Mouse (Mus musculus) retina, embryonic 14.5 days (tissue): ENCODE results near the gene Pou3f1.
A peak's percentile ranks its signal among the peaks of the same experiment; 100 is the strongest.

Source experiments
- DNase-seq: peaks from one replicate; pipeline ENCODE4 v3.0.0-alpha.2; 2015; ENCODE audit warnings: low spot score

Gene Pou3f1

GRCm38 (mm10) chr4:124656518-124656853 lies at the start of gene Pou3f1:
Gene Pou3f1 (plus strand): TSS chr4:124656807.
- no peak for DNase-seq

- DNase-seq, result no peak
These were observed 49.4 kb upstream of the Pou3f1 start for GRCm38 (mm10) chr4:124607166-124607565.

DNA sequence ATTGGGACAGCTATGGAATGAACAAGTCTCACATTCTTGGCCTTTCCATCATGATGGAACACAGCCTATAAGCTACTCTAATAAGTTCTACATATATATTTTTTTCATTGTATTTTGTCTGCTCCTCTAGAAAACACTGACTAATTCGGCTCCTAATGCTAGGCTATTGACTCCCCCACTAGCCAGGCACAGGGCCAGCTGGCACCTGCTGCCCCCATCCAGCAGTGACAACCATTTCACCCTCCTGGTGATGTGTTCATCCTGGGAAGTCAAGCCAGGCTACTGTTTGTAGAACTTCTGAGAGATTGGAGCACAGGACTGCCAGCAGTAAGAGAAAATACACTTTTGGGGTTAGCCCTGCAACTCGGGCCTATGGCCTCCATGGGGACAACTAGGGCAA lies 46.5 kb upstream of the Pou3f1 start:
- DNase-seq, result no peak

- no peak for DNase-seq
These were observed 45.9 kb upstream of the Pou3f1 start, which contains the start of gene 3100002H09Rik for GRCm38 (mm10) chr4:124610703-124611102. Gene 3100002H09Rik (minus strand): TSS chr4:124610803.

GRCm38 (mm10) chr4:124611768-124612167 lies 44.8 kb upstream of the Pou3f1 start:
- no peak for DNase-seq

GRCm38 (mm10) chr4:124614189-124614588 lies 42.4 kb upstream of the Pou3f1 start:
- no peak for DNase-seq

DNA sequence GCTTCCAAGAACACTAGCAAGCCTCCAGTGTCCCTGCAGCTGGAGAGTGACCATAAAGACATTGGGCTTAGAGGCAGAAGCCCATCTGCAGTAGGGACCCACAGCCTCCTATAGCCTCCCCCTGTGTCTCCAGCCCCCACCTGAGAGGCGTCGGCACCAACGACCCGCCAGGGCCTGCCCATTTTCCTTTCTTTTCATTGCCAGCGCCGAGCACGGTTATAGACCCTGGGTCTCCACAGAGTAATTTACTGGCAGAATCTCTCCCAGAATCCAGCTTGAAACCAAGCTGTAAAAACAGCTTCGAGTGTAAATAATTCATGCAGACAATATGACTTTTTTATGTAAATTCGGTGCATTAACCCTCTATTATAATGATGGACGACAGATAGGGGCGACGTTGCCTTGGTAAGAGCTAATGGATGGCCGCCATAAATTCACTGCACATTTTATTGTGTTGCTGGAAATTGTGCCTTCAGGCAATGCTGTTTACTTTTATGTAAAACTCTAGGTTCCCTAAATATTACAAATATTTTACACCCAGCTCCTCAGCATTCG lies 41.1 kb upstream of the Pou3f1 start:
- DNase-seq, result no peak

DNA sequence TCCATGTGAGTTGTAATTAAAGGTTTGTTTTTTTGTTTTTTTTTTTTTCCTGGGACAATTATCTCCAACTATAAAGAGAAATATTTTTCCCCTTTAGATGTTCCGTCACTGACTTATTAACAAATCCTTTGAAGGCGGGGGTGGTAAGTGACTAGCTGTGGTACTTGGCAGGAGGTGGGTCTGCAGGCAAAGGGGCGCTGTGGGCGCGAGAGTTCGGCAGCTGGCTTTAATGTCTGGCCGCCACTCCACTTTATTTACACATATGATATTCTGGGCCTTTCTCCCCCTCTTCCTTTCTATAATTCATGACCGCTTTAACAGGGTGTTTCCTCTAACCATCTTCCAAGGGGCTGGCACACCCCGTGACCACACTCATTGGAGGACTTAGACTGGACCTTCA lies 40.6 kb upstream of the Pou3f1 start:
- DNase-seq, result peak; percentile 29

- no peak for DNase-seq
These were observed 40.0 kb upstream of the Pou3f1 start for GRCm38 (mm10) chr4:124616636-124617035.

DNA sequence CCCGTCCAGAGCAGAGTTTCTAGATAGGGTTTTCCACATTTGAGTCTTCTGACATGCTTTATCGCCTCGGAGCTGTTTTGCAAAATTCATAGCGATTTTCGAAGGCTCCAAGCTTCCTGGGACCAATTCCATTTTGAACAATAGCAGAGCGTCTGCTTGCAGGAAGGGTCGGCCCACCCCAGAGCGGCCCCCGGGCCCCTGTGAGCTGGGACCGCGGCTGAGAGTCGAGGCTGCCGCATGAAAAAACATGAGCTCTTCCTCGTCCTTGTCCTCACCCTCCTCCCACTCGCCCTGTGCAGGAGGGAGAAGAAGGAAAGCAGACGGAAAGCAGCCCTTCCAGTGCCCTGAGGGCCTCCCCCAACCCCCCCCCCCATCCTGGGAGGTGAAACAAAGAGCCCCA lies 38.0 kb upstream of the Pou3f1 start:
- no peak for DNase-seq

DNA sequence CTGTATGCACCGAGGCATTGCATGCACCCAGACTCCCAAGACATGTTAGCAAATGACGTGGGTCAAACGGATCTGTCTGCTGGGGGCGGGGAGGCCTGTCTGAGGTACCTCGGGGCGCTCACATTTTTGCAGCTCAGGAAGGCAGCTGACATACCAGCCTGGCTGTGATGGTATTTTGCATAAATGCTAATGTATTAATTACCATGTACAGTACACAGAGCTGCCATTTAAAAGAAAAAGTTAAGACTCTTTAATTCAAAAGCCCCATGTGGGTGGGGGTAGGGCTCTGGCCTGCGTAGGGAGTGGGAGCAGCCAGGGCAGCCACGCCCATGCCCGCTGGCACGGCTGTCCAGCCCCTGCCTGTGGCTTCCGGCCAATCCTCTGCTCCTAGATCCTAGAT lies 35.2 kb upstream of the Pou3f1 start:
- no peak for DNase-seq

- no peak for DNase-seq
These were observed 34.0 kb upstream of the Pou3f1 start for GRCm38 (mm10) chr4:124622566-124622965.

DNA sequence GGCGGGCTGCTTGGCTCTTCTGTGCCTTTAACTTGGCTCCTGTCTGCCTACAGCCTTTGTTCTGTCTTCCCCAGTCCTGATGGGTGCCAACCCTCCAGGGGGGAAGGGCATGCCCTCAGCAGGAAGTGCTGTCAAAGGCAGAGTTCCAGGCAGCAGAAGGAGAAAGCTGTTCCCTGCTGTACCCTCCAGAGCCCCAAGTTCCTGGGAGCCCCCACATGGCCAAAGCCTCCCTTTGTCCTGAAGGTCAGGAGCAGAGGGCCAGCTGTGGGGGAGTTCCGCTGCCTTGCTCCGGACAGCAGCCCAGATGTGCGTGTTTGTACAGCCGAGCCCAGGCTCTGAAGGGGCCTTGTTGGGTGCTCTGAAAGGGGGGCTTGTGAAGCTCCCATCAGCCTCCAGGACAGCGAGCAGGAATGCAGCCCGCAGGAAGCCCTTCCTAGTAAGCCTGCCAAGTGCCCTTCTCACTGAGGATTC lies 32.5 kb upstream of the Pou3f1 start:
- DNase-seq, result no peak

DNA sequence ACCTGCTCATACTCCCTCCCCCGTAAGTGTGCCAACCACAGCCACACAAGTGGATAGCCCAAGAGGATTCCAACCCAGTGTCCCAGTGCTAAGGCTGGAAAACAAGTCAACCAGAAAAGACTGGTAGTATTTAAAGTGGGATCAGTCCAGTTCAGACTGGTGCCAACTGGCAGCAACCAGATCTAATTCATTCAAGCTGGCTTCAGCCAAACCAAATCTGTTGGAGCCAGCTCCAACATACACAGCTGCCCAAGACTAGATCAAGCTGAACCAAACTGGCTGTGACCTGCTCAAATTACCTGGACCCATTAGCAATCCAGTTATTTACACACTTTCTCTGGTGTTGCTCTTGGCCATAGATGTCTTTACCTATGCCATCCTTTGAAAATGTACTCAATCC lies 29.8 kb upstream of the Pou3f1 start:
- DNase-seq, result peak; percentile 65

DNA sequence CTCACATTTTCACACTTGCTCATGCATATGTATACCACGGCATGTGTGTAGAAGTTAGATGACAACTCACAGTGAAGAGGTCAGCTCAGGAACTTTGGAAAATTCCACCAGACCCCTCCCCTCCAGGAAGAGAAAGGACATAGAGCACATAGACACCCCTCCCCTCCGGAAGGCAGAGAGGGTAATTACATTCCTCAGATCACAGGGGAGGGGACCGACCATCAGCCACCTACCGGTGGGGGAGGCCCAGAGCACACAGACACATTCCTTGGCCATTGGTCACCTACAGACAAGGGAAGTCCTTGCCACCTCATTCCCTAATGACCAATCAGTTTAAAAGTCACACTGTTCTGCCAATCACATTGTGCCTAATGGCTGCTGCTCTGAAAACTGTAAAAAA lies 25.2 kb upstream of the Pou3f1 start:
- no peak for DNase-seq

DNA sequence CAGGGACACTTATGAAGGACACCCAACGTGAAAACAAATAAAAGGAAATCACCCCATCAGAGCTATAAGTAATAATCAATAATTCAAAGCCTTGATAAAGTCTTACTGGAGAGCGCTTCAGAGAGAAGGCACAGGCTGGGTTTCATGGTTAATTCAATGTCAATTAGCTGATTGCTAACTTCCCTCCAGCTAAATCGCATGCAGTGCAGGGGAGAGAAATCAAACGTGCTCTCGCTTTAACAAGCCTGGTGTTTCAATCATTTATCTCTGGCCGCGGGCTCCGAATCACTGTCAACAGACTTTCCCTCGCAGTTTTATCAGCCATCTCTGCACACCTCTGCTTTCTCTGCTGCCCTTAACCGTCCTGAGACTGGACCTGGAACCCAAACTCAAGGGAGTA lies 23.8 kb upstream of the Pou3f1 start:
- no peak for DNase-seq

DNA sequence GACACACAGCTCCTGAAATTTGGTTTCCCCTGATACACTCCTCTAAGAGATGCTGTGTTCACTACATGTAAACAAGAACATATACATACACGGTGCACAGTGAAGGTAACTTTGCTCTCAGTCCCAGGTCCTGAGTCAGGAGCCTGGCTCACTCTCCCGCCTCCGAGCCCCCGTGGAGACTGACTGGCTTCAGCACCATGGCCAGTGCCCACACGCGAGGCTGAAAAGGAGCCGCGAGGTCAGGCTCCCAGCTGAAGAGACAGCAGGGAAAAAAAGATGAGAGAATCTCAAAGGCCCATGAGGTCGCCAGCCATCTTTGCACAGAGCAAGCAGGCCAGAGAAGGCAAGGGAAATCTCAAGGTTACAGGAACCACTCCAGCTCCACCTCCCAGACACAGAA lies 23.3 kb upstream of the Pou3f1 start:
- peak; percentile 73 for DNase-seq

DNA sequence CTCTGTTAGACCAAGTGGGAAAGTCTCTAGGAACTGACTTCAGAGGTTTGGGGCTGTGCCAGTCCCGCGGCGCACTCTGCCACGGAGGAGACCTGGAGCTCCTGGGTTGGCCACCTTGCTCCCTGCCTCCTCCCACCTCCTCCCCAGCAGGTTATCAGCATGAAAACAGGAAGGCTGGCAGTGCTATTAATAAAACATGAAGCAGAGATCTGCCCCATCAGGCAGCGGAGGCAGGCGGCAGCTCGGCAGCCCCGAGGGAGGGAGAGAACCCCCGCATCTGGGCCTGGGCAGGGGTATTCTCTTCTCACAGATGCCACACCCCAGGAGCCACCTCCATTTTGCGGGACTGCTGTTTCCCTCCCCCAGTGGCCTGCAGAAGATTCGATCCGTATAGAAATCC lies 16.9 kb upstream of the Pou3f1 start:
- DNase-seq, result no peak

GRCm38 (mm10) chr4:124643859-124644258 lies 12.7 kb upstream of the Pou3f1 start:
- no peak for DNase-seq

DNA sequence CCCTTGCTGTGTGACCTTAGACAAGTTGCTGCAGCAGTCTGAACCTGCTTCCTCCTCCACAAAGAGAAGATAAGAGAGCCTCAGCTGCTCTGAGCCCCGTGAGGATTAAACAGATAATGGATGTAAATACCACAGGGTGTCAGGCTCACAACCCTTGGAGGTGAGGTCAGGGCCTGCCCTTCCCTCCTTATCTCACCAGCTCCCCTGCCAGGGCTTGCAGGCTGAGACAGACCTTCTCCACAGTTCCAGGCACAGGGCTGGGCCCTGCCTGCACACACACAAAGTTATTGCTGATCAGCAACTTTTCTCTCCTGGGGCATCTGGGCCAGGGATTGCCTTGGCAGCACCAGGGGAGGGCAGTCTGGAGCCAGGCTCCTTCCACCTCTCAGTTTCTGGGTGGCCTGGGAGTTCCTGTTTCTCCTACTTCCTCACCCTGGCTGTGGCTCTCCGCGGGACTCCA lies 11.6 kb upstream of the Pou3f1 start:
- no peak for DNase-seq

DNA sequence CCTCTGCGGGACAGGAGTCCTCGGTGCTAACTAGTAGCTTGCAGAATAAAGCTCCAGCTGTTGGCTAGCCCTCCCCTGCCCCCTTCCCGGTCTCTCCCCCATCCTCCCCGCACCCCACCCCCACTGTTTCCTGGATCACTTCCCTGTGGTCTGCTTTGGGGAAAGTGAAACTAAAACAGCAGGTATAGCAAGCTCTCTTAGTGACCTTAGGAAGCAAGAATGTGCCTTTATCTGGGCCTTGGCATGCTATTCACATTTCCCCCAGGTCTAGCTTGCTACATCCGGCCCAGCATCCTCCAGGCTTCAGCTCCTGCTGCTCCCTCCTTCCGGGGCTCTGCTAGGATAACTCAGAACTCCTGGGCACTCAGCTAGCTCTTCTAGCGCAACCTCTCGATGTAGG lies 10.0 kb upstream of the Pou3f1 start:
- no peak for DNase-seq

- DNase-seq, result no peak
These were observed 8.7 kb upstream of the Pou3f1 start for GRCm38 (mm10) chr4:124647909-124648308.

DNA sequence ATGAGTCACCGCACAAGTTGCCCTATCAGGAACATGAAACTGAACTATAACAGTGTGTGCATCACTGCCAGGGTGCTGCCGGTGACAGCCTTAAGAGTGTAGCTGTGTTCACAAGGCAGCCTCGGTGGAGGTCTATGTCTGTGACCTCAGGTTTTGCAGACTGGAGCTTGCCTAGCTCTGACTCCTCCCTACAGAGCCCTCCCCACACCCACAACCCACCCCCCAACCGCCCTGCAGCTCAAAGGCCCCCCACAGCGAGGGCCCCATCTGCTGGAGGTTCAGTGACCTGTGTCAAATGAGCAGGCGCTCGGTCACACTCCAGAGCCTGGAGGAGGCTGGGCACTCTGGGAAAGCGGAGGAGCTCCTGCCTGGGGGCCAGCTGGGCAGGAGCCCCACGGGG lies 3.7 kb upstream of the Pou3f1 start:
- DNase-seq, result peak; percentile 89

DNA sequence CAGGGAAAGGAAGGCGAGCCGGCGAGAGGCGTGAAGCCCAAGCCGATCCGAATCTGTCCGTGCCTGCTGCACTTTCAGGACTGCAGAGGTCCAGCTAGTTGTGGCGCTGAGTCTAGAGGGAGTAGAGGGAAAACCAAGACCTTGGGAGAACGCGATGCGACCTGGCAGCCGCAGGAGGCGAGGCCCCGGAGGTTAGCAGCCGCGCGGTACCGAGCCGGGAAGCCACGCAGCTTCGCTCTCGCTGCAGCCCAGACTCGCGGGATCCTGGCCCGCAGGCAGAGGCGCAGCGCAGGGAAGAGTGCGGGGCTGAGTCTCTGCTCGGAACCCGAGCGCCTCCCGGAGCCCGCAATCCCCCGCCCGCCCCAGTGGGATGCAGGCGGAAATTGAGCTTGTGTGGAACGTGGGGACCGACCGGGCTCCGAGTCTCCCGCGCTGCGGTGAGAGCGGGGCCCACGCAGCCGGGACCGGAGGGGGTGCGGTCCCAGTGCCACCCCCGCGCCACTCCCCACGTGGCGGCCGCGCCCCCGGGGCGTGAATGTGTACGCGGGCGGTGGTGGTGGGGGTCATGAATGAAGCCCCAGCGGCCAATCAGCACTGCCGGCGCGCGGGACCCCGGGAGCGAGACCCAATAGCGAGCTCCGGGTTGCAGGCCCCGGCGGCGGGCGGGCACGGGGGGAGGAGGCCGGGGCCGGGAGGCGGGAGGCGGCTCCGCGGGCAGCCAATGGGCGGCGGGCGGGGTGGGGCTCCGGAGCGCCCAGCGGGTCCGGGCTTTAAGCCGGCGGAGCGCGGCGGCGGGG lies 445 bp downstream of the Pou3f1 start:
- DNase-seq, result peak; percentile 88
